Mouse (Mus musculus) midbrain, embryonic 11.5 days (tissue): Measurements from ENCODE around the gene Arl15. TPM values are rescaled to one million over a fixed set of nuclear protein-coding genes. Genes with fewer than 3 reads are reported as not detected.

Experiments
- ATAC-seq: fragments of 200-750 bp; cut with Nextera tagmentation; 2 replicates; pipeline ENCODE4 v1.8.0; 2017; ENCODE audit warnings: moderate TSS enrichment, moderate library complexity; ENCODE audit not compliant: low FRiP score
- DNase-seq: peaks from one replicate; pipeline ENCODE4 v3.0.0; 2015; ENCODE audit warnings: low spot score; ENCODE audit errors: missing footprints
- H3K27ac ChIP-seq: fragments of 300-500 bp; sonication (generic); 2 replicates; pipeline ENCODE4 v1.5.1; 2014; ENCODE audit warnings: low read depth, low read length
- H3K27me3 ChIP-seq: fragments of 300-500 bp; sonication (generic); 2 replicates; pipeline ENCODE4 v1.6.1; 2014; ENCODE audit warnings: mild to moderate bottlenecking, low read length, moderate library complexity, mixed read lengths; ENCODE audit not compliant: control insufficient read depth, insufficient read depth
- H3K36me3 ChIP-seq: fragments of 300-500 bp; sonication (generic); 2 replicates; pipeline ENCODE4 v1.6.1; 2014; ENCODE audit warnings: mild to moderate bottlenecking, low read length, moderate library complexity, mixed read lengths; ENCODE audit not compliant: control insufficient read depth, insufficient read depth
- H3K4me1 ChIP-seq: fragments of 300-500 bp; sonication (generic); 2 replicates; pipeline ENCODE4 v1.6.1; 2014; ENCODE audit warnings: low read length; ENCODE audit not compliant: control insufficient read depth, insufficient read depth
- H3K4me2 ChIP-seq: fragments of 300-500 bp; sonication (generic); 2 replicates; pipeline ENCODE4 v1.6.1; 2014; ENCODE audit warnings: mild to moderate bottlenecking, moderate library complexity
- H3K4me3 ChIP-seq: fragments of 300-500 bp; sonication (generic); 2 replicates; pipeline ENCODE4 v1.5.1; 2014; ENCODE audit warnings: low read depth, low read length
- H3K9ac ChIP-seq: fragments of 300-500 bp; sonication (generic); 2 replicates; pipeline ENCODE4 v1.6.1; 2014; ENCODE audit warnings: low read length
- H3K9me3 ChIP-seq: fragments of 300-500 bp; sonication (generic); 2 replicates; pipeline ENCODE4 v1.6.1; 2016; ENCODE audit warnings: low read length; ENCODE audit not compliant: control insufficient read depth
- WGBS: fragments of 180-500 bp; shearing (Covaris S2); extraction: QIAGEN DNeasy Blood & Tissue Kit; methylation state at CpG from one replicate; pipeline ENCODE4 v1.1.7; 2014; 5-methylcytosine and 5-hydroxymethylcytosine counted together
- polyA plus RNA-seq: library from polyadenylated mRNA; unstranded; fragments of >200 nt; fragmentation: Nextera tagmentation; extraction: Ambion mirVana; gene quantifications from 2 replicates; pipeline ENCODE4 v1.2.1, GENCODE M21; 2014

Gene Arl15
- polyA plus RNA-seq, 1 experiment from 2014 or later, result 13.6 TPM

- Histone ChIP-seq H3K4me3 (no peak overlapping the region), H3K27me3 (no peaks in the 10 kb centered on the region), H3K36me3 (no peaks in the 10 kb centered on the region), H3K9ac (no peak overlapping the region), H3K4me2 (no peak overlapping the region), H3K9me3 (no peaks in the 10 kb centered on the region), H3K27ac (no peak overlapping the region), H3K4me1 (no peaks in the 10 kb centered on the region)
- DNase-seq (no peak), ATAC-seq (no peak)
- WGBS, result 91% methylated on average over 6 of the region's 6 CpGs
Observed at GRCm38 (mm10) chr13:113832947-113833346, 38.6 kb downstream of the Arl15 start.

- H3K27ac ChIP-seq, result no peak overlapping the region
- WGBS, result 94% methylated on average over 6 of the region's 6 CpGs
Observed at GRCm38 (mm10) chr13:113835921-113836320, 41.6 kb downstream of the Arl15 start.

GRCm38 (mm10) chr13:113838601-113839576 lies 44.6 kb downstream of the Arl15 start:
- WGBS, result 96% methylated on average over 16 of the region's 16 CpGs
- no peaks in the 10 kb centered on the region for H3K4me1 ChIP-seq
- no peak overlapping the region for H3K4me2 ChIP-seq
- no peaks in the 10 kb centered on the region for H3K27me3 ChIP-seq
- no peaks in the 10 kb centered on the region for H3K36me3 ChIP-seq
- H3K4me3 ChIP-seq, result no peak overlapping the region
- H3K27ac ChIP-seq, result no peak overlapping the region
- no peak for ATAC-seq
- DNase-seq, result no peak
- no peak overlapping the region for H3K9ac ChIP-seq
- no peaks in the 10 kb centered on the region for H3K9me3 ChIP-seq

More at GRCm38 (mm10) chr13:113835921-113836320, 41.6 kb downstream of the Arl15 start:
- H3K36me3 ChIP-seq, result no peaks in the 10 kb centered on the region
- no peaks in the 10 kb centered on the region for H3K4me1 ChIP-seq
- H3K4me2 ChIP-seq, result no peak overlapping the region
- no peak overlapping the region for H3K9ac ChIP-seq
- ATAC-seq, result no peak
- H3K9me3 ChIP-seq, result no peaks in the 10 kb centered on the region
- DNase-seq, result no peak
- no peak overlapping the region for H3K4me3 ChIP-seq
- H3K27me3 ChIP-seq, result no peaks in the 10 kb centered on the region

- Histone ChIP-seq H3K9ac (no peak overlapping the region), H3K9me3 (no peaks in the 10 kb centered on the region), H3K4me3 (no peak overlapping the region), H3K4me2 (no peak overlapping the region), H3K36me3 (no peaks in the 10 kb centered on the region), H3K27me3 (no peaks in the 10 kb centered on the region), H3K4me1 (no peaks in the 10 kb centered on the region), H3K27ac (no peak overlapping the region)
- DNase-seq, result no peak
- ATAC-seq, result no peak
- 84% methylated on average over 6 of the region's 6 CpGs for WGBS
Observed at GRCm38 (mm10) chr13:113840421-113840820, 46.1 kb downstream of the Arl15 start.

- Histone ChIP-seq H3K27ac (no peak overlapping the region), H3K9me3 (no peaks in the 10 kb centered on the region), H3K4me3 (no peak overlapping the region), H3K27me3 (no peaks in the 10 kb centered on the region), H3K4me1 (no peaks in the 10 kb centered on the region), H3K9ac (no peak overlapping the region), H3K36me3 (no peaks in the 10 kb centered on the region), H3K4me2 (no peak overlapping the region)
- ATAC-seq, result no peak
- no peak for DNase-seq
- WGBS, result 94% methylated on average over 14 of the region's 14 CpGs
Observed at GRCm38 (mm10) chr13:113842411-113843309, 48.4 kb downstream of the Arl15 start.

GRCm38 (mm10) chr13:113843310-113843649 lies 49.0 kb downstream of the Arl15 start:
- no peak overlapping the region for H3K9ac ChIP-seq
- H3K4me1 ChIP-seq, result no peaks in the 10 kb centered on the region
- no peak for DNase-seq
- H3K27ac ChIP-seq, result no peak overlapping the region
- no peaks in the 10 kb centered on the region for H3K27me3 ChIP-seq
- no peak overlapping the region for H3K4me2 ChIP-seq
- no peaks in the 10 kb centered on the region for H3K9me3 ChIP-seq
- H3K4me3 ChIP-seq, result no peak overlapping the region
- no peak for ATAC-seq
- 76% methylated on average over 3 of the region's 3 CpGs for WGBS
- no peaks in the 10 kb centered on the region for H3K36me3 ChIP-seq

GRCm38 (mm10) chr13:113843901-113844300 lies 49.6 kb downstream of the Arl15 start:
- no peak for ATAC-seq
- H3K4me2 ChIP-seq, result no peak overlapping the region
- H3K27ac ChIP-seq, result no peak overlapping the region
- no peaks in the 10 kb centered on the region for H3K9me3 ChIP-seq
- WGBS, result 93% methylated on average over 8 of the region's 8 CpGs
- no peaks in the 10 kb centered on the region for H3K4me1 ChIP-seq
- H3K9ac ChIP-seq, result no peak overlapping the region
- H3K4me3 ChIP-seq, result no peak overlapping the region
- DNase-seq, result no peak
- H3K36me3 ChIP-seq, result no peaks in the 10 kb centered on the region
- H3K27me3 ChIP-seq, result no peaks in the 10 kb centered on the region

GRCm38 (mm10) chr13:113844717-113845116 lies 50.4 kb downstream of the Arl15 start:
- Histone ChIP-seq H3K27ac (no peak overlapping the region), H3K4me3 (no peak overlapping the region), H3K4me1 (no peaks in the 10 kb centered on the region), H3K9ac (no peak overlapping the region), H3K9me3 (no peaks in the 10 kb centered on the region), H3K36me3 (no peaks in the 10 kb centered on the region), H3K4me2 (no peak overlapping the region), H3K27me3 (no peaks in the 10 kb centered on the region)
- ATAC-seq (no peak), DNase-seq (no peak)
- WGBS, result 89% methylated on average over 4 of the region's 4 CpGs

GRCm38 (mm10) chr13:113845229-113845628 lies 50.9 kb downstream of the Arl15 start:
- Histone ChIP-seq H3K4me1 (no peaks in the 10 kb centered on the region), H3K27me3 (no peaks in the 10 kb centered on the region), H3K36me3 (no peaks in the 10 kb centered on the region), H3K4me3 (no peak overlapping the region), H3K4me2 (no peak overlapping the region), H3K9me3 (no peaks in the 10 kb centered on the region), H3K27ac (no peak overlapping the region), H3K9ac (no peak overlapping the region)
- ATAC-seq (no peak), DNase-seq (no peak)
- WGBS, result 68% methylated on average over 1 of the region's 1 CpGs
